Mouse (Mus musculus) E14TG2a.4 (cell line): Measurements from ENCODE around the gene Serpinh1.

Source experiments
- CTCF ChIP-seq: conservative IDR thresholded peaks from 2 replicates; pipeline ENCODE4 v1.5.1; 2014; ENCODE audit warnings: low read length
- POU5F1 ChIP-seq: IDR thresholded peaks from 2 replicates; pipeline ENCODE4 v1.6.1; 2014; ENCODE audit warnings: low read length, borderline replicate concordance

DNA sequence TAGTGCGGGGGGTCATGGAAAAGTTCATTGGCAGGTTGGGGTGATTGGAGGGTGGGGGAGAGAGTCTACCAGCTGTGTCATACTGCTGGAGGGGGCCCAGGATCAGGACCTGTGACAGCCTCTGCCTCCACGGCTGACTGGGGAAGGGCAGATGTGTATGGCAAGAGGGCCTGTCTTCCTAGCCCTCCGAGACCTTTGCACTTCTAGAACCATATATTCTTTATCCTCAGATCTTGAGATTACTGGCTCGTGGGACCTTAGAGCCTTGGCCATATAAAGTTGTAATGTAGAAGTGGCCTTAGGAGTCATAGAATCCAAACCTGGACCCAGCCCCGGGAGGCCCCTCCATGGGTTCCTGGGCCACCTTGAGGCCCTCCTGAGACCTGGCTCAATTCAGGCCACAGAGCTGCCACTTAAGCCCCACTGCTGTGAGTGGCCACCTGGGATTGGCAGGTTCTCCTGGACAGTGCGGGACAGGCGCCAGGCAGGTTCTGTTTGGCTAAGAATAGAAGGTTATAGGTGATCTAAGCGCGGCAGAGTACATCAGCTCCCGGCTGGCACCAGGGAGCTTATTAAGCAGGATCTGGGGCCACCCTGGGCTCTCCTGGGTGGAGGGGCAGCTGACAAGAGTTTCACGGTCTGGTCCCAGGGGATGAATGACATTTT, 44.1 kb upstream of the Serpinh1 start:
- TF ChIP-seq CTCF = no peak
- no peak for TF ChIP-seq POU5F1
